Mouse (Mus musculus): ENCODE measurements around the gene Fam219b. TPM values are rescaled to one million over a fixed set of nuclear protein-coding genes. Genes with fewer than 3 reads are reported as not detected.
A peak's percentile ranks its signal among the peaks of the same experiment; 100 is the strongest.

Gene Fam219b
- total RNA-seq, 2 experiments from 2014 or later, result 25.2 to 26.3 TPM

- no peak for DNase-seq
Observed at GRCm38 (mm10) chr9:57524439-57524838, 12.9 kb upstream of the Fam219b start.

DNA sequence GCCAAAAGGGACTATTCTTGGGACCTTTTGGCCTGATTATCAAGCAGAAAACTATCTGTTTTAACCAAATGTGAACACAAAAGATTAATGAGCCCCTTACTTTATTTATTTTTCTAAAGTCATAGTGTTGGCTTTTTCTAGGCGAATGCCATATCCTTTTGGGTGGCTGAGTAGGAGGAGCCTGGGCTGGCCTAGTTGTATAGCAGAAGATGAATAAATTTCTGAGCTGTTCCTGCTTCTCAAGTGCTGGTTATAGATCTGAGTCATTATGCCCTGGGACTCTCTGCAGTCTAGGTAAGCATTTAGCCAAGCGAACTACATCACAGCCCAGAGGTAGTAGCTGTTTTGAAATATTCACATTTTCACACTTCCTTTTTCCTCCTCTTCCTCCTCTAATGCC is 11.8 kb upstream of the Fam219b start:
- no peak for DNase-seq

- DNase-seq, result no peak
Observed at GRCm38 (mm10) chr9:57526435-57526834, 10.9 kb upstream of the Fam219b start.

GRCm38 (mm10) chr9:57531946-57532345 is 5.4 kb upstream of the Fam219b start:
- no peak for DNase-seq

GRCm38 (mm10) chr9:57536362-57536761 is 966 bp upstream of the Fam219b start:
- DNase-seq, result no peak

DNA sequence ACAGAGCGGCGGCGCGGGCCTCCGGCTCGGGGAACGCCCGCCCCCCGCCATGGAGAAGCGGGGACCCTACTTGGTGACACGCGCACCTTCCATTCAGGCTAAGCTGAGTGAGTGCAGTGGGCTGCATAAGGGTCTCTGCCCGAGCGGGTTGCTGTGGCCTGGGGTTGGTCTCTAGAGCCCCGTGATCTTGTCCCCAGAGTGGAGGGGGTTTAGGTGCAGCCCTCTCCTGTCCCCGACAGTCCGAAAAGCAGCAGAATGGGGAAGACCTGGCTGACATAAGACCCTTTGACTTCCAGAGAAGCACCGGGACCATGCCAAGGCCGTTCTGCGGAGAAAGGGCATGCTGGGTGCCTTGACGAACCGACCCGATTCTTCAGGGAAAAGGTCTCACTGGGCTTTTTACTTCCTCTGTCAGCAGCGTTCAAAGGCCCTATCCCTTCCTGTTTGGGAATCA is 427 bp downstream of the Fam219b start:
- peak; percentile 49 to 54 for DNase-seq

GRCm38 (mm10) chr9:57539550-57539949 is 2.2 kb downstream of the Fam219b start:
- DNase-seq, result no peak

DNA sequence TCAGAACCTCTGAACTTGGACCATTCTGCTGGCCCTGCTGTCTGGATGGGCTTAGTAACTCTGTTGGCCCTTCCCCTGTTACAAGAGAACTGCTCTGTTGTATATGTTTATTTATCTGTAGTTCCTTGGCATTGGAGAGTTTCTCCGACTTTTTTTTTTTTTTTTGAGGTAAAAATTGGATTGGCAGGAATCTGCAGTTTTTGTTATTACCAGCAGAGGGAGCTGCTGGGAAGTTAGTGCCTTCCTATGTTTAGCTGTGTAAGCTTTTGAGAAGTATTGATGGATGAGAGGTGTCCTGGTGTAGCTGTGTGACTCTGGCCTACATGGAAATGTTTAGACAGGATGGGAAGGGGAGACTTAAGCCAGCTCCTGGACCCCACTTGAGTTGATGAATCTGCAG is 4.0 kb downstream of the Fam219b start:
- DNase-seq, result peak; percentile 39 to 73

DNA sequence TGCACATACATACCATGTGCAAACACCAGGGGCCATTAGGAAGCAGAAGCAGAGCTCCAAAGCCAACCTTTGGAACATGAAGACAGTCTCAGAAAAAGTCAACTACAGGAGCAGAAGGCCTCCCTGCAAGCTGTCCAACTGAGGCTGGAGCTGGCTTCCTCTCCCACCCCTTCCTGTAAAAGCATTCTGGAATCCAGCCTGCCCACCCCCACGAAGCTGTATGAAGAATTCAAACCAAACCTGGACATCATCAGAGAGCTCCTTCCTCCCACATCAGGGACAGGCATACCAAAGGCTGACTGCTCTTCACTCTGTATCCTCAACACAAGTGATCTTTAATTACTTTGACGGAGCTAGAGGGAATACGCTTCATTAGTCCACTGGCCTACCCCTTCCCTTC is 6.6 kb downstream of the Fam219b start:
- DNase-seq, result no peak

- peak in 1 of 2 experiments; percentile 51 for DNase-seq
Observed at GRCm38 (mm10) chr9:57547287-57547686, 10.0 kb downstream of the Fam219b start.

- no peak for DNase-seq
Observed at GRCm38 (mm10) chr9:57547869-57548268, 10.5 kb downstream of the Fam219b start.

GRCm38 (mm10) chr9:57549186-57549585 is 11.9 kb downstream of the Fam219b start:
- no peak for DNase-seq

DNA sequence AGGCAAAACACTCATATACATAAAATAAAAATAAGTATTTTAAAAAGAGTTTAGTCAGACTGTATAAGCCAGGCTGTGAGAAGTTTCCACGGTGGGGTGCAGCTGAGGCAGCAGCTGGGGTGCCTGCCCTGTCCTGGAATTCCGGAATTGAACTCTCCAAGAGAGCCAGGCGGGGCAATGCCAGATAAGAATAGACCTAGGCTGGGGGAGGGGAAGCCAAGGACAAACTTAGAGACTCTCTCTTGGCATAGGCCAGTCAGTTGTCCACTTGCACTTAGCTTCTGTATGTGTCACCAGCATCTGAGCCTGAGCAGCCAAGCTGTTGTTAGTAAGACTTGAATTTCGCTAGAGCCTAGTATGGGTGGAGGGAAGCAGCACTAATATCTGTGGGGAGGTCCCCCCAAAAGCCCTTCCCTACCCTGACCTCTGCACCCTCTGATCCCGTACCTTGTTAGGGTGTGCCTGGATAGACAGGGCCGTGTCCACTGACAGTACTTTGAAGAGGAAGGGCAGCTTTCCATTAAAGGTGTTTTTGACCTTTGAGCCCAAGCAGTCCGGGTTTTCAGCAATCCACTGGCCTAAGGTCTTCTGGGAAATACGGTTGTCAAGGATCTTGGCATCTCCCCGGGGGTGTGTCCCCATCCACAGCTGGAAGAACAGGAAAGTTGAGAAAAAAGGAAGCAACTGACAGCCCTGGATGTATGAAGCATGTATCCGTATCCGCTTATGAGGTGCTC is 13.0 kb downstream of the Fam219b start:
- DNase-seq, result peak; percentile 69 to 83

GRCm38 (mm10) chr9:57552139-57552887 is 15.0 kb downstream of the Fam219b start, which contains the start of gene Mpi:
Gene Mpi (minus strand): TSS chr9:57552763.
- DNase-seq, result peak; percentile 82 to 85

DNA sequence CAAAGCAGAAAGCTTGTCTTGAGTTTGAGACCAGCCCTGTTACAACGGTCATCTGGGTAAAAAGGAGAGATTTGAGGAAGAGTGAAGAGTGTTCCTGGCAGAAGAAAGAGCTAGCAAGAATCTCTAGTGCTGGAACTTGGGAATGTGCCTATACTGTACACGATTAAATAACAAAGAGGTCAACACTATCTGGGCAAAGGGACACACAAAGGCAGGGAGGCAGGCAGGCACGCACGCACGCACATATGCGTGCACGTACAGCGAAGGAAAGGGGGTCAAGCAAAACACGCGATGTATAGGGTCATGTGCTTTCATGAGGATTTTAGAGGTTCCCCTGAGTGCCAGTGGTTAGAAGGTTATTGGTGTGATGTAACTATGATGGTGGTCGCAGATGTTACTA is 15.8 kb downstream of the Fam219b start:
- no peak for DNase-seq

GRCm38 (mm10) chr9:57554753-57555152 is 17.4 kb downstream of the Fam219b start:
- no peak for DNase-seq

GRCm38 (mm10) chr9:57557215-57557614 is 19.9 kb downstream of the Fam219b start:
- DNase-seq, result no peak

DNA sequence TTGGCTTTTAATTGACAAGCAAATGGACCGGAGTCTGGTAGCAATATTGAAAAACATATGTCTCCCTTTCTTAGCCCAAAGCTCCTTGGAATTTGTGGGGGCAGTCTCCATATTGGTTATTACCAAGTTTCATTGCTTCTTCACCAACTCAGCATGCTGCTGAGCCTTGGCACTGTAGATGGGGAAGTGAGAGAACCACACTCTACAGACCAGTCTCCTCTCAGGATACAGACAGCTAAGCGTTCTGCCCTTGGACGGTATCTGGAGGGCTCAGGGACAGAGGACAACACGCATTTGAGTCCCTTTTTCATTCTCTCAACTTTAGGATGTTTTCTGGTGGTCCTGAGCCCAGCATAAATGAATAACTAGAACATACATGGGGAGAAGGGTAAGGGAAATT is 21.3 kb downstream of the Fam219b start:
- no peak for DNase-seq

DNA sequence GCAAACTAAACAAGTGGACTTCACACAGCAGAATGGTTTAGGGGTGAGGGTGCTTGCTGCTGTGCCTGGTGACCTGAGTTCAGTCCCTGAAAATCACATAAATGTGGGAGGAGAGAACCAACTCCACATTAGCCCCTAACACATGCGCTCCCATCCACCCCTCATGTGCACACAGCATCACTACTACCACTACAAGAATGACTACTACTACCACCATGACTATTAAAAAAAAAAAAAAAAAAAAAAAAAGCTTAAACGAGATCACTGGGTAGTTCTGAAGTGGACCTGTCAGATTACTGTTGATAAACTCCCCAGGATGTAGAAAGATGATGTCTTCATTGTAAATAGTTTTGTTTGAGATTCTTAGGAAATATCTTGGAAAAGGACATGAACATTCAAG is 22.2 kb downstream of the Fam219b start:
- no peak for DNase-seq

GRCm38 (mm10) chr9:57560263-57560662 is 22.9 kb downstream of the Fam219b start:
- no peak for DNase-seq

DNA sequence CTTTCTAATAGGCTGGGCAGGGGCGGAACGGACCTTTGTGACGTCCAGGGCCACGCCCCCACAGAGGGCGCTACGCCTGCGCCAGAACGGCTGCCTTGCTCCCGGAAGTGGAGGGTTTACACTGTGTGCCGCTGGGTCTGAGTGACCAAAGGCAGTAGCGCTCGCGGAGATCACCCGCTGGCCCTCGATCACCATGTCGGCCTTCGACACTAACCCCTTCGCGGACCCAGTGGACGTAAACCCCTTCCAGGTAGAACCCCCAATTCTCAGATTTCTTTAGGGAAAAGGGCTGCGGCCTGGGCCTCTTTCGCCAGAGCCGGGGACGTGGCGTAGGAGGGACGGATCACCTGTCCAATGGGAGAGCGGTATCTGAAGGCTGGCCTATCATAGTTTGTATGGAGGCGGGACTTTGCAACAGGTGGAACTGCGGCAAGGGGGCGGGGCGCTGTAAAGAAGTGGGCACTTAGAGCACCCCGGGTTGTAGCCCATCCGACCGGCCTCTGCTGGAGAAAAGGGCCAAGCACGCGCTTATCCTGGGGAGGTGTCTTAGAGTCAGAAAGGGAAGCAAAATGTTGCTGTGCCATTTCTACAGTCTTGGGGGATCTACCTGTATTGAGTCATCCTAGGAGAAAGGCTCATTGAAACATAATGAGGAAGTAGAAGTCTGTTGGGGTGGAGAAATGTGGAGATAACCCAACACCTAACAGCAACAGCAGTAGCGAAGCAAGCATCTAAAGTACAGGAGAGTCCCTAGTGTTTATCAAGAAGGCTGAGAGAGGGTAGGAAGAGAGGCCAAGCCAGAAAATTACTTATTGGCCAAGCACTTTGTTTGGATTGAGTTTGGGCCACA is 23.8 kb downstream of the Fam219b start, which contains the start of gene Scamp2:
Gene Scamp2, plus strand, starts transcription at position 83 of the 850 bp plus-strand sequence.
- DNase-seq, result peak; percentile 96 to 97

DNA sequence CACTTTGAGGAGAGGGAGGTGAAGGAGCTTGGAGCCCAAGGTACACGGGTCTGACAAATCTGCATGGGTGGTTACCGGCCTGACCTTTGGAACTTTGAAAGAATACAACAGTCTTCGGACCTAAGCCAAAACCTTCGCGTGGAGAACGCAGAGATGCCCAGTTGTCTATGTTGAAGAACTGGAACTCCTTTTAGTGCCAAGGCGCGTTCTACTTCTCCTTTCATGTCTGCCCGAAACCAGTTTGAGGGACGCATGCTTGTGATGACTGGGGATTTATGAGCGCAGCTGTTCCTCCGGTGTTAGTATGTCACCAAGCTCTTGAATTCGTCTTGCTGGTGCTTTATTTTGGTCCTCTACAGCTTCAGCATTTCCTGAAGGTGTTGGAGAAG is 24.4 kb downstream of the Fam219b start:
- DNase-seq, result no peak

All from adrenal gland, postnatal 36 days (tissue).